Mouse (Mus musculus) erythroblast, embryonic 14.5 days (primary cell): Measurements from ENCODE around the gene Abca1.

ENCODE experiments used
- GATA1 ChIP-seq: IDR thresholded peaks from 2 replicates; pipeline ENCODE4 v1.6.1; 2012; ENCODE audit warnings: low read length, inconsistent platforms, mixed read lengths
- TAL1 ChIP-seq: IDR thresholded peaks from 3 replicates; pipeline ENCODE4 v1.6.1; 2012; ENCODE audit warnings: low read length, inconsistent platforms, mixed read lengths

DNA sequence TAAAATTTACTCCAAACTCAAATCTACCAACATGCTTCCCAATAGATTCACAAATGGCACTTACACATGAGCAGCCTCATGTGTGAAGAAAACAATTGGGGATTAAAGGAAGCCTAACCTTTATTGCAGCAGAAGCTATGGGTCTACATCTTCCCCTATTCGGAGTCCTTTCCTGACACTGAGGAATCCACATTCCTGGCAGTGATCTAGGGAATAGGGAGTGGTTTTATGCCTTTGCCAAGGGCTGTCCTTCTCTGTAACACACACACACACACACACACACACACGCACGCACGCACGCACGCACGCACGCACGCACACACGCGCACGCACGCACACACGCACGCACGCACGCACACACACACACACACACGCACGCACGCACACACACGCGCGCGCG lies 5.5 kb upstream of the Abca1 start:
- no peak for TF ChIP-seq GATA1
- no peak for TF ChIP-seq TAL1
